Mouse (Mus musculus): ENCODE data around the gene Gm3404.
"Not testable (repeated sequence)": the region's sequence is repeated elsewhere in the genome, so short reads cannot be mapped to it uniquely, and the experiment has no call there.

The Gm3404 gene

GRCm38 (mm10) chr5:146525501-146525900, at the start of gene Gm3404:
Gm3404 (plus strand) TSS chr5:146525801.
- DNase-seq, result not testable (repeated sequence)

- DNase-seq, result peak; percentile 56 to 64
Measured at GRCm38 (mm10) chr5:146479564-146479963, 46.0 kb upstream of the Gm3404 start.

GRCm38 (mm10) chr5:146481665-146482064, 43.9 kb upstream of the Gm3404 start, which contains the start of gene Gm6408:
Gm6408 (plus strand) TSS chr5:146481965.
- DNase-seq, result not testable (repeated sequence)

GRCm38 (mm10) chr5:146488959-146489358, 36.6 kb upstream of the Gm3404 start:
- peak; percentile 46 to 47 for DNase-seq

GRCm38 (mm10) chr5:146491063-146491462, 34.5 kb upstream of the Gm3404 start, which contains the start of gene Gm6370:
Gm6370 (plus strand) TSS chr5:146491363.
- DNase-seq, result not testable (repeated sequence)

- DNase-seq, result not testable (repeated sequence)
Measured at GRCm38 (mm10) chr5:146502099-146502498, 23.5 kb upstream of the Gm3404 start, which contains the start of gene 4930449I24Rik. 4930449I24Rik (plus strand) TSS chr5:146502399.

GRCm38 (mm10) chr5:146513823-146514222, 11.8 kb upstream of the Gm3404 start, which contains the start of gene Gm3402:
Gm3402 (plus strand) TSS chr5:146514123.
- not testable (repeated sequence) for DNase-seq

GRCm38 (mm10) chr5:146537347-146537746, 11.7 kb downstream of the Gm3404 start, which contains the start of gene Gm3409:
Gm3409 (plus strand) TSS chr5:146537647.
- not testable (repeated sequence) for DNase-seq

GRCm38 (mm10) chr5:146555836-146556235, 30.2 kb downstream of the Gm3404 start, which contains the start of gene Gm3415:
Gm3415 (plus strand) TSS chr5:146556136.
- not testable (repeated sequence) for DNase-seq

GRCm38 (mm10) chr5:146564259-146564658, 38.7 kb downstream of the Gm3404 start:
- no peak for DNase-seq

GRCm38 (mm10) chr5:146567054-146567453, 41.5 kb downstream of the Gm3404 start:
- no peak for DNase-seq

GRCm38 (mm10) chr5:146570179-146570578, 44.6 kb downstream of the Gm3404 start:
- DNase-seq, result not testable (repeated sequence)

GRCm38 (mm10) chr5:146571830-146572734, 46.5 kb downstream of the Gm3404 start:
- peak; percentile 16 to 19 for DNase-seq

- DNase-seq, result not testable (repeated sequence)
Measured at GRCm38 (mm10) chr5:146572735-146573042, 47.1 kb downstream of the Gm3404 start.

- no peak for DNase-seq
Measured at GRCm38 (mm10) chr5:146576668-146577067, 51.1 kb downstream of the Gm3404 start.

All from cerebellum, postnatal 36 days (tissue).